Mouse (Mus musculus): Measurements from ENCODE around the gene Slc2a4. TPM values are rescaled to one million over a fixed set of nuclear protein-coding genes. Genes with fewer than 3 reads are reported as not detected.
"Not testable (repeated sequence)": the region's sequence is repeated elsewhere in the genome, so short reads cannot be mapped to it uniquely, and the experiment has no call there.

Slc2a4 gene
- polyA plus RNA-seq, 1 experiment from 2014 or later = 3.3 TPM

DNA sequence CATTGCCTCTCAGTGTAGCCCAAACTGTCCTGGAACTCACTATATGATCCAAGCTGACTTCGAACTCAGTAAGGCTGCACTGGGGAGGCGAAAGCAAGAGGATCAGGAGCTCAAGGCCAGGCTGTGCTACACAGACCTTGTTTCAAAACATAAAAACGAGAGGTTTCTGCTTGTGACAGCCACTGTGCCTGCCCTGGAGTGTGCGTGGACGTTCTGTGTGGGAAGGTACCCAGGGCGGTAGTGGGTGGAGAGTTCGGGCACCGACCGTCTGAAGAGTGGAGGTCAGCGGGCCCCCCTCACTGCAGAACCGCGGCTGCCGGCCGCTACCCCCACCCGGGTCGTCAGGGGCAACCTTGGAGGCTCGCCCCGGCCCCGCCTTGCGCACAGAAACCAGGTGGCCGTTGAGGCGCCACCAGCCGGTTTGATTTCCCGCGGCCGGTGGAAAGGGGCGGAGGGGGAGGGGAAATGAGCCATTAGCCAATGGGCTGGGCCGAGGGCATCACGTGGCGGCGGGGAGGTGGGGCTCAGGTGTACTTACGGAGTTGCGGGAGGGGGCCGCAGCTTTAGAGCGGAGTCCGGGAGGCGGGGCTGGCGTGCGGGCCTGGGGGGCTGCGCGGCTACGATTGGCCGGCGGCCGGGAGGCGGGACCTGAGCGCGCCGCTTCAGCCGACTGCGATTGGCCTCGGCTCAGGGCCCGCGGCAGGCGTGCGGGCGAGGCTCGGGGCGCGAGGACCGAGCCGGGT, 12.7 kb downstream of the Slc2a4 start, which contains the start of gene Ybx2:
Gene Ybx2, plus strand, starts transcription at position 660 of the 743 bp plus-strand sequence.
- H3K36me3 ChIP-seq (replicated peaks) = no peaks in the 10 kb centered on the region
- no peaks in the 10 kb centered on the region for H3K9me3 ChIP-seq
- peaks cover 30% of the 10 kb centered on the region for H3K27me3 ChIP-seq (replicated peaks)
- peaks cover 23% of the 10 kb centered on the region for H3K4me1 ChIP-seq
- peak within 1 kb of the TSS; percentile 40 for H3K9ac ChIP-seq
- H3K4me3 ChIP-seq = peak within 1 kb of the TSS; percentile 63
- peak within 1 kb of the TSS; percentile 100 for H3K4me2 ChIP-seq
- ATAC-seq (replicated peaks) = peak; percentile 93
- peak within 1 kb of the TSS; percentile 39; the same call in 1 of the 2 replicates for H3K27ac ChIP-seq
- WGBS = 3% methylated on average over 37 of the region's 62 CpGs

DNA sequence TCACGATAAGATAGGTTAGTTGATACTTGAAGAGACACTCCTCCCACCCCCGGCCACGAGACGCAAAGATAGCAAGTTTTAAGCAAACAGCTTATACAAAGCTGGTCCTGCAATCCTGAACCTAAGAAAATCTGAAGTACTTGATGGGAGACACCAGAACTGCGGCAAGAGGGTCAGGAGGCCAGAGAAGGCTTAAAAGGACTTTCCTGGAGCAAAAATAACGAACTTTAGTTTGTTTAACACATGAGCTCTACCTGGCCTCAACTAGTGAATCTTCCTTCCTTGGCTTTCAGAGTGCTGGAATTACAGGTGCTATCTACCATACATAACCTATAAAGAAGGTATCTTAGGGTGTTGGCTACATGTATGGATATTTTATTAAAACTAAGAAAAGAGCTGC, 13.3 kb downstream of the Slc2a4 start:
- Histone ChIP-seq H3K9me3 (no peaks in the 10 kb centered on the region), H3K4me3 (no peak overlapping the region), H3K4me2 (peak overlapping the region; percentile 100), H3K27ac (no peak overlapping the region), H3K27me3 (replicated peaks) (peaks cover 30% of the 10 kb centered on the region), H3K36me3 (replicated peaks) (no peaks in the 10 kb centered on the region), H3K9ac (no peak overlapping the region), H3K4me1 (peaks cover 23% of the 10 kb centered on the region)
- ATAC-seq (replicated peaks) = no peak
- 18% methylated on average over 6 of the region's 6 CpGs for WGBS

DNA sequence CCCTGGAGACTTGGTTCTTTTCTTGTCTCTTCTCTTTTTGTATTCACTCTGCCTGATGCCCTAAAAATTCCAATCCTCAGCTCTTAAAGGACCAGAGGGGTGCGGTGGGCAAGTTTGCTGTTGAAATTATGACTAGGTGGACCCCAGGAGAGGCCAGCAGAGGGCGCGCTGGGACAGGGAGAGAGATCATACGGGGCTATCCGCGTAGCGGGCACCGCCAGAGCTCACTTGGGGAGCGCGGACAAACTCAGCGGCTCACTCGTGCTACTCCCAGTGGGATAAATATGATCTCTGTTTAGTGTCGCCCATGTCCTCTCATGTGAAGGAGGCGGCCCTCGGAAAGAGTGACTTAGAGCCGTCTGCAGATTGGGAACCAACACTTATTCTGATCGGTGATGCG, 13.8 kb downstream of the Slc2a4 start:
- Histone ChIP-seq H3K4me1 (peaks cover 23% of the 10 kb centered on the region), H3K36me3 (replicated peaks) (no peaks in the 10 kb centered on the region), H3K9me3 (no peaks in the 10 kb centered on the region), H3K27ac (no peak overlapping the region), H3K27me3 (replicated peaks) (peaks cover 27% of the 10 kb centered on the region), H3K4me2 (peak overlapping the region; percentile 38), H3K4me3 (no peak overlapping the region), H3K9ac (no peak overlapping the region)
- 0 out of 2 replicates have a peak, but pooled peaks have one; percentile 25 for ATAC-seq (replicated peaks)
- WGBS = 1% methylated on average over 18 of the region's 18 CpGs

DNA sequence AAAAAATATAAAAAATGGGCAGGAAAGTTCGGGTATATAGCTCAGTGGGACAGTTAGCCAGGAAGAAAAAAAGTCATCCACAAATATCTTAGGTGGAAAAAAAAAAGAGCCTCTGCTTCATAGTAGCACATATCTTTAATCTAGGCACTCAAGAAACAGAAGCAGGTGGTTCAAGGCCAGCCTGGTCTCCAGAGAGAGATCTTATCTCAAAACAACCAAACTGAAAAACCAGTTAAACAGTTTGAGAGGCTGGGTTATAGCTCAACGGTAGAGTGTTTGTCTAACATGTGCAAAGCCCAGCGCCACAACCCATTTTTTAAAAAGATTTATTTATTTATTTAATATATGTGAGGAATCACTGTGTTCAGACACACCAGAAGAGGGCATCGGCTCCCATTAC, 14.9 kb downstream of the Slc2a4 start:
- Histone ChIP-seq H3K9me3 (no peaks in the 10 kb centered on the region), H3K4me3 (no peak overlapping the region), H3K4me2 (no peak overlapping the region), H3K4me1 (peaks cover 23% of the 10 kb centered on the region), H3K27me3 (replicated peaks) (peaks cover 26% of the 10 kb centered on the region), H3K9ac (no peak overlapping the region), H3K36me3 (replicated peaks) (no peaks in the 10 kb centered on the region), H3K27ac (no peak overlapping the region)
- no peak for ATAC-seq (replicated peaks)
- WGBS = 80% methylated on average over 4 of the region's 4 CpGs

DNA sequence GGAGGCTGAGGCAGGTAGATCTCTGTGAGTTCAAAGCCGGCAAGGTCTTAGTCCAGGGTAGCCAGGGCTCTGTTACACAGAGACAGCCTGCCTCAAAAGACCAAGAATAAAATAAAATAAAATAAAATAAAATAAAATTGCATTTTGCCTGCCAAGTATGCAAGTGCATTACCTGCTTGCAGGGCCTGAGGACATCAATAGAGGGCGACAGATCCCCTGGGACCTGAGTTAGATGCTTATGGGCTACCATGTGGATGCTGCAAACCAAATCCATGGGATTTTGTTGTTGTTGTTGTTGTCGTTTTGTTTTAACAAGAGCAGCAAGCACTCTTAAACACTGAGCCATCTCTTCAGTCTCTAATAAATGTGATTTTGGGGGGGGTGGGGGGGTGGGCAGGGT, 15.7 kb downstream of the Slc2a4 start:
- Histone ChIP-seq H3K4me2 (no peak overlapping the region), H3K27ac (no peak overlapping the region), H3K9me3 (no peaks in the 10 kb centered on the region), H3K4me1 (peaks cover 23% of the 10 kb centered on the region), H3K27me3 (replicated peaks) (peaks cover 18% of the 10 kb centered on the region), H3K4me3 (no peak overlapping the region), H3K9ac (no peak overlapping the region), H3K36me3 (replicated peaks) (no peaks in the 10 kb centered on the region)
- WGBS = 36% methylated on average over 3 of the region's 3 CpGs
- no peak for ATAC-seq (replicated peaks)

- Histone ChIP-seq H3K36me3 (replicated peaks) (no peaks in the 10 kb centered on the region), H3K9me3 (no peaks in the 10 kb centered on the region), H3K27me3 (replicated peaks) (peaks cover 13% of the 10 kb centered on the region), H3K4me3 (no peak overlapping the region), H3K9ac (no peak overlapping the region), H3K27ac (no peak overlapping the region), H3K4me2 (no peak overlapping the region), H3K4me1 (peaks cover 18% of the 10 kb centered on the region)
- no peak for ATAC-seq (replicated peaks)
- 74% methylated on average over 8 of the region's 8 CpGs for WGBS
These were observed 16.2 kb downstream of the Slc2a4 start for GRCm38 (mm10) chr11:69931769-69932168.

- no peaks in the 10 kb centered on the region for H3K9me3 ChIP-seq
- ATAC-seq (replicated peaks) = no peak
- no peak overlapping the region for H3K27ac ChIP-seq
- H3K9ac ChIP-seq = no peak overlapping the region
- no peak overlapping the region for H3K4me2 ChIP-seq
- no peaks in the 10 kb centered on the region for H3K36me3 ChIP-seq (replicated peaks)
- WGBS = 74% methylated on average over 3 of the region's 3 CpGs
- peaks cover 11% of the 10 kb centered on the region for H3K4me1 ChIP-seq
- no peak overlapping the region for H3K4me3 ChIP-seq
- H3K27me3 ChIP-seq (replicated peaks) = 0 out of 2 replicates have a peak, but pooled peaks cover 6% of the 10 kb centered on the region
These were observed 16.9 kb downstream of the Slc2a4 start for GRCm38 (mm10) chr11:69930967-69931537.

DNA sequence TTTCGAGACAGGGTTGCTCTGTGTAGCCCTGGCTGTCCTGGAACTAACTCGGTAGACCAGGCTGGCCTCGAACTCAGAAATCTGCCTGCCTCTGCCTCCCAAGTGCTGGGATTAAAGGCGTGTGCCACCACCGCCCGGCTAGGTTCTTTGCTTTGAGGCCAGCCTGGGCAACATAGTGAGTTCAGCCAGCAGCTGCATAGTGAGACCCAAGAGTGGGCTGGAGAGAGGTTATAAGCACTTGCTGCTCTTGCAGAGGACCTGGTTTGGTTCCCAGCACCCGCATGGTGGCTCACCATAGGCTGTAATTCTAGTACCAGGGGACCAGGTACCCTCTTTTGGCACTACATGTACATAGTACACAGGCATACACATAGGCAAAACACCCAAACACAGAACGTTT, 17.8 kb downstream of the Slc2a4 start:
- not testable (repeated sequence) for H3K9me3 ChIP-seq; H3K4me3 ChIP-seq; H3K4me2 ChIP-seq; ATAC-seq (replicated peaks); H3K36me3 ChIP-seq (replicated peaks); H3K27ac ChIP-seq; H3K9ac ChIP-seq; H3K4me1 ChIP-seq; H3K27me3 ChIP-seq (replicated peaks)
- 87% methylated on average over 8 of the region's 8 CpGs for WGBS

DNA sequence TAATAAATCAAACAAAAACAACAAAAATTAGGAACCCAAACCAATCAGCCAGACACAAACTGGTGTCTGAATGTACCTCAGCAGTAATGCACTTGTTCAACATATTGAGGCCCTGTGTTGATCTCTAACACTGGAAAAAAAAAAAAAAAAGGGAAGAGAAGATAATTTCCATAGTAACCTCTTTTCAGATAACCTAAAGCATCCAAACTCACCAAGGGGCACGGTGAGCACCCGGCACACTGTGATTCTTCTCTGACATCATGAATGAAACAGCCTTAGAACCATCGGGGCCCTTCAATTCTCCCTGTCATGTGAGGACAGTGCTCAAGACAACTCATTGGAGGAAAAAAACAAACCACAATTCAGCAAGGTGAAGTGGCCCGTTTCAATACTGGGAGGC, 18.3 kb downstream of the Slc2a4 start:
- no peak overlapping the region for H3K4me2 ChIP-seq
- no peak overlapping the region for H3K9ac ChIP-seq
- H3K4me3 ChIP-seq = no peak overlapping the region
- H3K4me1 ChIP-seq = peaks cover 3% of the 10 kb centered on the region; the same call in 1 of the 2 replicates
- H3K36me3 ChIP-seq (replicated peaks) = no peaks in the 10 kb centered on the region
- WGBS = 89% methylated on average over 4 of the region's 4 CpGs
- ATAC-seq (replicated peaks) = no peak
- no peaks in the 10 kb centered on the region for H3K9me3 ChIP-seq
- H3K27me3 ChIP-seq (replicated peaks) = no peaks in the 10 kb centered on the region
- no peak overlapping the region for H3K27ac ChIP-seq

GRCm38 (mm10) chr11:69927501-69927900, 20.5 kb downstream of the Slc2a4 start:
- Histone ChIP-seq H3K4me1 (peaks cover 5% of the 10 kb centered on the region), H3K27ac (no peak overlapping the region), H3K4me2 (no peak overlapping the region), H3K9ac (no peak overlapping the region), H3K4me3 (no peak overlapping the region), H3K27me3 (replicated peaks) (no peaks in the 10 kb centered on the region), H3K9me3 (no peaks in the 10 kb centered on the region), H3K36me3 (replicated peaks) (no peaks in the 10 kb centered on the region)
- ATAC-seq (replicated peaks) = no peak
- 99% methylated on average over 2 of the region's 2 CpGs for WGBS

DNA sequence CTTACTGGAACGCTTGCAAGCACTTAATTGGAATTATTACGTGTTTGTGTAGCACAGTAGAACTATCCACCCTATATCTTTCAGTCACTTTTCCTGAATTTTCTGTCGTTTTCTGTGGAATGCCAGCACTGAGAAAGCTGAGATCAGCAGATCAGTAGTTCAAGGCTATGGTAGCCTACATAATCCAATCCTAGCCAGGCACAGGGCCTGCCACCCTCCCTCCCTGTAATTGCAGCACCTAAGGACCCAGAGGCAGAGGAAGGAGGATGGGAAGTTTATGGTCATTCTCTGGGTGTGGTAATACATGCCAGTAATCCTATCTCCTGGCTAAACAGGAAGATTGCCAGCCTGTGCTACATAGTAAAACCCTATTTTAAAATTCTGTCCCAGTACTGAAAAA, 25.2 kb downstream of the Slc2a4 start:
- Histone ChIP-seq H3K9ac (no peak overlapping the region; the same call in 1 of the 2 replicates), H3K9me3 (no peaks in the 10 kb centered on the region), H3K4me2 (no peak overlapping the region), H3K4me3 (no peak overlapping the region), H3K36me3 (replicated peaks) (peaks cover 8% of the 10 kb centered on the region; the same call in 1 of the 2 replicates), H3K4me1 (peaks cover 30% of the 10 kb centered on the region), H3K27ac (peak overlapping the region; percentile 23; the same call in 1 of the 2 replicates), H3K27me3 (replicated peaks) (no peaks in the 10 kb centered on the region)
- no peak for ATAC-seq (replicated peaks)
- 73% methylated on average over 3 of the region's 3 CpGs for WGBS

GRCm38 (mm10) chr11:69922012-69922756, 25.8 kb downstream of the Slc2a4 start:
- peak overlapping the region; percentile 81 for H3K4me2 ChIP-seq
- no peaks in the 10 kb centered on the region for H3K9me3 ChIP-seq
- peaks cover 14% of the 10 kb centered on the region; the same call in 1 of the 2 replicates for H3K36me3 ChIP-seq (replicated peaks)
- WGBS = 3% methylated on average over 12 of the region's 12 CpGs
- H3K4me1 ChIP-seq = peaks cover 30% of the 10 kb centered on the region
- H3K9ac ChIP-seq = peak overlapping the region; percentile 40
- H3K27me3 ChIP-seq (replicated peaks) = no peaks in the 10 kb centered on the region
- H3K27ac ChIP-seq = peak overlapping the region; percentile 90
- peak overlapping the region; percentile 83 for H3K4me3 ChIP-seq
- ATAC-seq (replicated peaks) = no peak
